Mouse (Mus musculus): ENCODE measurements at regions not wholly inside any gene's neighbourhood (a gene's known extent, or its start where the extent isn't known, plus 50 kb on each side); places are given as distances from the start of the nearest gene placed in this dataset.

DNA sequence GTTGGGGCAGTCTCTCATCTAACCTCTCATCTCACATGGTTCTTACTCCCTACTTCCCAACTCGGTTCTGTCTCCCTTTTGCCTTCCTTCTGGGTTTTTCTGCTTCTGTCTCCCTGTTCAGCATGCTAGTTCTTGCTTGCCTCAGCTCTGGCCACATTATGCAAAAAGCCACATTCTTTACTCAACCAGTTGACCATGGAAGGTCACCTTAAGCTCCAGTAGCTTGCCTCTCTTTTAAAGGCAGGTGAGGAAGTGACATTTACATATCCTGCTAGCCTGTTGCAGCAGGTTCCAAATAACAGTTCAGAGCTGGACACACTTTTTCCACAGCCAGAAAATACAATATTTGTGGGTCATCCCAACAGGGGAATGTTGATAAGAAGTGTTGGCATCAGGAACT lies 732.4 kb downstream of the Rps29 start:
- no peak overlapping the region for H3K27ac ChIP-seq
- H3K4me3 ChIP-seq = no peak overlapping the region
- no peak for ATAC-seq (ENCODE audit: insufficient number of reproducible peaks, insufficient read depth, low FRiP score, low TSS enrichment)
- no peaks in the 10 kb centered on the region for H3K4me1 ChIP-seq
- H3K4me2 ChIP-seq (replicated peaks) = no peak overlapping the region
- no peaks in the 10 kb centered on the region for H3K9me3 ChIP-seq
- WGBS = 95% methylated on average over 1 of the region's 1 CpGs
- no peak overlapping the region for H3K9ac ChIP-seq
- H3K36me3 ChIP-seq = no peaks in the 10 kb centered on the region
- H3K27me3 ChIP-seq = no peaks in the 10 kb centered on the region

DNA sequence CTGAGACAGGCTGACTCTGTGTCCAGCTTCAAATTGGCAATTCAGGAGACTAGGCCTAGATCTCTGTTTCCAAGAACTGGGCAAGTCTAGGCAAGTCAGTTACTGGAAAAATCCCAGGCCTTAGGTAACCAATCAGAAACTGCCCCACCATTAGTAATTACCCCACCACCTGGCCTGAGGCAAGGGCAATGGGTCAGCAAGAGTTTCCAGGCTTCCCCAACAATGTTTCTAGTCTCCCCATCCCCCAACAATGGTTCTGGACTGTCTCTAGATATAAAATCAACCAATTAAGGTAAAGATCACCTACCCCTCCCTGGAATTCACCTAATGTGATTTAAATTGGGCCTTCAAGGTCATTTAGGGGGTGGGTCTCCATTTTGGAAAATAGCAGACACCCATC lies 734.0 kb downstream of the Rps29 start:
- ATAC-seq (ENCODE audit: insufficient number of reproducible peaks, insufficient read depth, low FRiP score, low TSS enrichment) = no peak
- H3K27ac ChIP-seq = no peak overlapping the region
- H3K4me3 ChIP-seq = no peak overlapping the region
- H3K9me3 ChIP-seq = no peaks in the 10 kb centered on the region
- no peaks in the 10 kb centered on the region for H3K36me3 ChIP-seq
- no peaks in the 10 kb centered on the region for H3K4me1 ChIP-seq
- no peak overlapping the region for H3K4me2 ChIP-seq (replicated peaks)
- no peak overlapping the region for H3K9ac ChIP-seq
- H3K27me3 ChIP-seq = no peaks in the 10 kb centered on the region

All from embryonic facial prominence, embryonic 12.5 days (tissue).